Mouse (Mus musculus): ENCODE results near the gene Faim2.

DNA sequence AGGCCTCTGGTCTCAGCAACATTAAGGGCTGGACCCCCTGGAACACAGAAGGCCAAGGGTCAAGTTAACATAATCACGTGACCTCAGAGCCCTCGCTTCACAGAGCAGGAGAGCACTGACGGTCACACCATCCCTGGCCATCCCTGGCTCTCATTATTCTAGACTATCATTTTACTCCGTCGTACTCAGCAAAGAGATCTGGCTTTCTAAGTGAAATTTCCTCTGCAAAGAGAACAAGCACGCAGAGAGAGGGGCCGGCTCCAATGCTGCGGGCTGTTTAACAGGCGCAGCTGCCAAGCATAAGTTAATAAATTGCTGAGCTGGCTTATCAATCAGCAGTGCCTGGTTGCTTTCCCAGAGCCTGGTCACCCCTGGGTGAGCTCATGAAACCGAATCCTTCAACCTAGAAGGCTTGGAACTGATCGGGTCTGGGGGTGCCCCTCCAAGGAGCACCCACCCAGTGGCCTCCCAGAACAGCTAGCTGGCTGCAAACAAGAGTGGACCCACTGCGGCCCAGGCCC, 25.6 kb downstream of the Faim2 start:
- TF ChIP-seq CTCF (IDR thresholded peaks at IDR 0.05; ENCODE audit: borderline replicate concordance, insufficient read depth, low read depth, low read length) = no peak
- no peak for TF ChIP-seq POLR2A (IDR thresholded peaks at IDR 0.05; ENCODE audit: borderline replicate concordance, insufficient read depth, low read length)

Measured in cerebellum, adult 2 months (tissue).